In the genomic region with DNA sequence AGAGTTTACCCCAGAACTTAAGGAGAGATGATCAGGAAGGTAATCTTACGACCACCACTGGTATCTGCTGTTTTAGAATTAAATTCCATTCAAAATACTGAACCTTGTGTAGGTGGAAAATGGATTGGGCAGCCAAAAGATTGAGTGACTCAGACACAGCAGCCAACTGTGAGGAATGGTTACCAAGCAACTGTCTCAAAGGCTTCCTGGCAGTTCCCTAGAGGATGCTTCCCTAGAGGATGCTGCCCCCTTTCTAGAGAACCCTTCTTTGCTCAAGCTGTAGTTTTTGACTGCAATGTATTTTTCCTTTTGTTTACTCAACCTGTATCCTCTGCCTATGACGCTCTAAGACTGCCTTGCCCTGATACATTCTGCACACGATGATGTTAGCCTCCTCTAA, we compare ENCODE assay signal across 15 mouse cellular contexts.
DNase-seq lines count a peak whose midpoint lies in the region; ATAC-seq lines count a peak whose summit lies in the region.
"Had no signal": no experiment of that assay in that cellular context is flagged by ENCODE, and none has a peak within 500 bp of the region (broad histone marks: within the 10 kb centered on the region; RNA-seq: fewer than 3 reads in every experiment).

No protein-coding gene starts in this region.

- intact Hi-C loops in left cerebral cortex, postnatal 25 days (cut with DNase I): loop anchor here (2.0 to 5.0 kb wide), 4 partner anchors 121 to 663 kb away; no protein-coding TSS in a partner anchor

- ATAC-seq in erythroblast, adult 5-6 weeks (replicated peaks; ENCODE audit: low FRiP score, poor library complexity, severe bottlenecking): no peak

- peak; percentile 42 to 74 for DNase-seq in layer of hippocampus, adult 18-20 months (ENCODE audit: low spot score in 2 of 2)
- no peak for DNase-seq in layer of hippocampus, postnatal 10 days (ENCODE audit: low spot score in 2 of 2)
- DNase-seq in right cerebral cortex, adult 2 months (ENCODE audit: low spot score in 2 of 2): peak; percentile 41 to 59
- no peak for DNase-seq in right cerebral cortex, postnatal 4 days
- DNase-seq in left cerebral cortex, postnatal 25 days (ENCODE audit: low spot score in 2 of 2): peak; percentile 37 to 86
- no peak for DNase-seq in thymus, postnatal 0 days (ENCODE audit: low spot score)
- DNase-seq in natural killer cell, adult 2 months (ENCODE audit: low spot score in 2 of 2): no peak
- DNase-seq: adrenal gland, postnatal 36 days; cerebellum, adult 9-10 months; heart, adult 11 months; kidney, adult 18-20 months; kidney, postnatal 10 days; lung, adult 2 months; lung, postnatal 36 days had no signal

Comparison
In these comparisons a context has a peak if more than half of its experiments do, and no peak if none do; other contexts are left out.
1. DNase-seq: peak in layer of hippocampus, adult 18-20 months (2 of 2), right cerebral cortex, adult 2 months (2 of 2) and left cerebral cortex, postnatal 25 days (2 of 2); none in layer of hippocampus, postnatal 10 days (0 of 2), right cerebral cortex, postnatal 4 days (single experiment), thymus, postnatal 0 days (single experiment) and natural killer cell, adult 2 months (0 of 2).